Mouse (Mus musculus) lung, adult 18-20 months (tissue): ENCODE measurements around the gene Rad21l.

Experiments used
- DNase-seq, 2 experiments: peaks; one replicate each; pipeline ENCODE4 v3.0.0; 2022; ENCODE audit warnings: mixed read lengths in 2 of 2

Gene Rad21l

GRCm38 (mm10) chr2:151668433-151668832 is at the start of gene Rad21l:
Rad21l (minus strand) TSS chr2:151668533.
- DNase-seq = no peak

- no peak for DNase-seq
These were observed 48.2 kb upstream of the Rad21l start for GRCm38 (mm10) chr2:151716318-151717055.

- no peak for DNase-seq
These were observed 47.2 kb upstream of the Rad21l start for GRCm38 (mm10) chr2:151715526-151715925.

- DNase-seq = no peak
These were observed 44.3 kb upstream of the Rad21l start for GRCm38 (mm10) chr2:151712647-151713046.

- DNase-seq = no peak
These were observed 34.5 kb upstream of the Rad21l start for GRCm38 (mm10) chr2:151702851-151703190.

- peak in 1 of 2 experiments; percentile 33 for DNase-seq
These were observed 34.0 kb upstream of the Rad21l start for GRCm38 (mm10) chr2:151702146-151702850.

- no peak for DNase-seq
These were observed 33.2 kb upstream of the Rad21l start, which contains the start of gene Tmem74b for GRCm38 (mm10) chr2:151701231-151702145. Tmem74b (plus strand) TSS chr2:151702008.

GRCm38 (mm10) chr2:151682976-151683375 is 14.6 kb upstream of the Rad21l start:
- DNase-seq = no peak

GRCm38 (mm10) chr2:151682357-151682756 is 14.0 kb upstream of the Rad21l start:
- DNase-seq = no peak

GRCm38 (mm10) chr2:151676234-151676633 is 7.9 kb upstream of the Rad21l start:
- DNase-seq = no peak

GRCm38 (mm10) chr2:151670968-151671329 is 2.6 kb upstream of the Rad21l start:
- DNase-seq = no peak

GRCm38 (mm10) chr2:151670026-151670967 is 2.0 kb upstream of the Rad21l start:
- DNase-seq = no peak

GRCm38 (mm10) chr2:151652053-151652452 is 16.3 kb downstream of the Rad21l start:
- DNase-seq = no peak

- DNase-seq = no peak
These were observed 32.3 kb downstream of the Rad21l start for GRCm38 (mm10) chr2:151636015-151636402.

GRCm38 (mm10) chr2:151635362-151636014 is 32.8 kb downstream of the Rad21l start:
- DNase-seq = no peak

- no peak for DNase-seq
These were observed 33.4 kb downstream of the Rad21l start for GRCm38 (mm10) chr2:151634903-151635302.

- no peak for DNase-seq
These were observed 35.4 kb downstream of the Rad21l start for GRCm38 (mm10) chr2:151632982-151633381.

- peak; percentile 60 to 70 for DNase-seq
These were observed 36.0 kb downstream of the Rad21l start, which contains the start of gene Snph for GRCm38 (mm10) chr2:151632159-151632814. Snph (minus strand) TSS chr2:151632593.

GRCm38 (mm10) chr2:151631406-151632158 is 36.8 kb downstream of the Rad21l start:
- DNase-seq = no peak

GRCm38 (mm10) chr2:151629310-151629709 is 39.0 kb downstream of the Rad21l start:
- no peak for DNase-seq
